Mouse (Mus musculus): ENCODE results near the gene Tia1.

DNA sequence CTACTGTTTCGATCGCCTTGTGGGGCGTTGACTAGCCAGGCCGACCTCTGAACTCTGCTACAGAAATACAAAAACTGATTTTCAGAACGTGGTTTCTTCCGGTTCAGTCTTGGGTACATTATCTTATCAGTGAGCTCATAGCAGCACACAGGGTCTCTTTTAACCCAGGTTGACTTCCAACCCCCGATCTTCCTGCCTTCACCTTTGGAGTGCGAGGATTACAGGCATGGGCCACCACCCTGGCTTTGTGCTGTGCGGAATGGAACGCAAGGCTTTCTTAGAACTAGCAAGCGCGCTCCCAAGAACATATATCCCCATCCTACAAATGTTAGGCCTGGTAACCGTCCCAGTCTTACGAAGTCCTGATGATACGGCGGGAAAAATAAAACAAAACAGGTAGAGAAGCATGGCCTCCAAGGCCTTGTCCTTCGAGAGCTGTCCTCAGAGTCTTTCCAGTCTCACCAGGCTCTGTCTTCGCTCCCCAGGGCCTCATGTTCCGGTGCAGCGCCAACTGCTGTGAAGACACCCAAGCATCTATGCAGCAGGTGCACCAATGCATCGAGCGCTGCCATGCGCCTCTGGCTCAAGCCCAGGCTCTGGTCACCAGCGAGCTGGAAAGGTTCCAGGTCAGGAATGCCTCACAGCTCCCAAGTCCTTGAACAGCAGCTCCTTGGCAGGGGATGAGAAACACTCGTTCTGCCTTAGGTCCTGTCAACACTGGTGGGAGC, 37.7 kb upstream of the Tia1 start:
- no peak for TF ChIP-seq CTCF (IDR thresholded peaks at IDR 0.05; ENCODE audit: control insufficient read depth, insufficient read depth, insufficient read length)
- TF ChIP-seq MYOD1 (IDR thresholded peaks at IDR 0.05; ENCODE audit: control insufficient read depth, insufficient read length, low read depth), result no peak
- no peak for TF ChIP-seq USF1 (IDR thresholded peaks at IDR 0.05; ENCODE audit: low read depth)
- no peak for TF ChIP-seq MYOG (IDR thresholded peaks at IDR 0.05; ENCODE audit: control insufficient read depth, extremely low read depth, insufficient read length)

Data from C2C12 (cell line).